In genomic region chr11:58018701-58019100, GRCm38 (mm10) we compare ENCODE assay signal across 14 mouse cellular contexts. TPM values are rescaled to one million over a fixed set of nuclear protein-coding genes. Genes with fewer than 3 reads are reported as not detected.
DNase-seq lines count a peak whose midpoint lies in the region; ATAC-seq and TF ChIP-seq lines count a peak whose summit lies in the region.
"Had no signal": no experiment of that assay in that cellular context is flagged by ENCODE, and none has a peak within 500 bp of the region (broad histone marks: within the 10 kb centered on the region; RNA-seq: fewer than 3 reads in every experiment).

No protein-coding gene starts in this region.

- H3K27ac ChIP-seq in gastrocnemius, adult 2 months: peak overlapping the region; percentile 56; the same call in 1 of the 2 replicates
- no peak overlapping the region for H3K27ac ChIP-seq in CH12.LX (ENCODE audit: insufficient read depth, low read depth)
- H3K27ac ChIP-seq in forebrain, embryonic 12.5 days: no peak overlapping the region
- H3K27ac ChIP-seq: embryonic facial prominence, embryonic 12.5 days; forebrain, embryonic 13.5 days; heart, embryonic 10.5 days; midbrain, embryonic 15.5 days had no signal

- dilution Hi-C loops in CH12.LX (cut with MboI; ENCODE audit: extremely low pct_ligation_motif_present, extremely low pct_unique_long_range_greater_than_20kb, low sequenced_read_pairs): no loop called here

- 95% methylated on average over 4 of the region's 4 CpGs for WGBS in forebrain, embryonic 12.5 days

- in situ Hi-C loops in CH12.LX (cut with MboI; ENCODE audit: low pct_ligation_motif_present, low pct_unique_long_range_greater_than_20kb, low sequenced_read_pairs): no loop called here

- H3K27me3 ChIP-seq in CH12.LX (replicated peaks): no peaks in the 10 kb centered on the region
- H3K27me3 ChIP-seq in forebrain, embryonic 12.5 days: no peaks in the 10 kb centered on the region
- H3K27me3 ChIP-seq: embryonic facial prominence, embryonic 12.5 days; forebrain, embryonic 13.5 days; midbrain, embryonic 15.5 days had no signal

- peaks cover 99% of the 10 kb centered on the region for H3K79me2 ChIP-seq in CH12.LX (replicated peaks; ENCODE audit: control insufficient read depth, extremely low read depth, insufficient read depth, poor library complexity, severe bottlenecking)

- no peak for TF ChIP-seq EP300 in CH12.LX (IDR thresholded peaks at IDR 0.05; ENCODE audit: low read length)

- DNase-seq in gastrocnemius, adult 2 months: no peak
- DNase-seq in gastrocnemius, adult 8-10 months (ENCODE audit: low spot score in 2 of 2): no peak
- no peak for DNase-seq in CH12.LX (ENCODE audit: extremely low read depth)
- no peak for DNase-seq in cerebellum, adult 11 months
- no peak for DNase-seq in left cerebral cortex, postnatal 25 days (ENCODE audit: low spot score in 2 of 2)
- DNase-seq: kidney, adult 18-20 months; lung, postnatal 4 days had no signal

- intact Hi-C loops in gastrocnemius, adult 2 months (cut with DNase I): loop anchor here (5.0 kb wide), 1 partner anchor 66 kb away; no protein-coding TSS in a partner anchor
- intact Hi-C loops in left cerebral cortex, postnatal 25 days (cut with DNase I): no loop called here

- H3K4me3 ChIP-seq in gastrocnemius, adult 2 months: no peak overlapping the region
- H3K4me3 ChIP-seq in CH12.LX (replicated peaks in 1 of 3; ENCODE audit: low read depth in 2 of 3, low read length in 2 of 3, poor library complexity in 1 of 3): no peak overlapping the region
- H3K4me3 ChIP-seq in forebrain, embryonic 12.5 days (replicated peaks): no peak overlapping the region
- H3K4me3 ChIP-seq: embryonic facial prominence, embryonic 12.5 days; forebrain, embryonic 13.5 days; heart, embryonic 10.5 days; midbrain, embryonic 15.5 days had no signal

- TF ChIP-seq POLR2A in CH12.LX (IDR thresholded peaks at IDR 0.05; ENCODE audit: low read depth, low read length): no peak

- no peaks in the 10 kb centered on the region for H3K9me3 ChIP-seq in CH12.LX (replicated peaks; ENCODE audit: low read length)
- no peaks in the 10 kb centered on the region for H3K9me3 ChIP-seq in forebrain, embryonic 12.5 days
- H3K9me3 ChIP-seq: embryonic facial prominence, embryonic 12.5 days; forebrain, embryonic 13.5 days; heart, embryonic 10.5 days; midbrain, embryonic 15.5 days had no signal

- 0 out of 2 replicates have a peak, but pooled peaks have one; percentile 62 for ATAC-seq in erythroid progenitor cell, adult 5-6 weeks (replicated peaks; ENCODE audit: low FRiP score, poor library complexity, severe bottlenecking)
- 0 out of 2 replicates have a peak, but pooled peaks have one; percentile 44 for ATAC-seq in megakaryocyte progenitor cell, adult 5-6 weeks (replicated peaks; ENCODE audit: poor library complexity)
- ATAC-seq in forebrain, embryonic 12.5 days (ENCODE audit: low FRiP score): no peak
- ATAC-seq: forebrain, embryonic 13.5 days; midbrain, embryonic 15.5 days had no signal

- peaks cover 43 to 90% of the 10 kb centered on the region in 2 experiments for H3K4me1 ChIP-seq in CH12.LX (ENCODE audit: control insufficient read depth in 1 of 2, insufficient read depth in 2 of 2)
- peaks cover 30% of the 10 kb centered on the region for H3K4me1 ChIP-seq in forebrain, embryonic 12.5 days

- H3K36me3 ChIP-seq in CH12.LX (replicated peaks in 1 of 2; ENCODE audit: control insufficient read depth in 1 of 2, insufficient read depth in 1 of 2, low read length in 1 of 2): peaks cover 0 to 53% of the 10 kb centered on the region in 2 experiments
- no peaks in the 10 kb centered on the region for H3K36me3 ChIP-seq in forebrain, embryonic 12.5 days (replicated peaks)
- H3K36me3 ChIP-seq: embryonic facial prominence, embryonic 12.5 days; heart, embryonic 10.5 days; midbrain, embryonic 15.5 days had no signal

- H3K4me2 ChIP-seq in CH12.LX (ENCODE audit: insufficient read depth, low read depth, poor library complexity, severe bottlenecking): no peak overlapping the region
- H3K4me2 ChIP-seq in forebrain, embryonic 12.5 days: no peak overlapping the region
- H3K4me2 ChIP-seq: embryonic facial prominence, embryonic 12.5 days; forebrain, embryonic 13.5 days; midbrain, embryonic 15.5 days had no signal

- TF ChIP-seq CTCF in gastrocnemius, adult 2 months (IDR thresholded peaks at IDR 0.05): no peak
- TF ChIP-seq CTCF in CH12.LX (conservative IDR thresholded peaks at IDR 0.05 in 1 of 2, IDR thresholded peaks at IDR 0.05 in 1 of 2; ENCODE audit: low read depth in 2 of 2, low read length in 2 of 2): no peak; a peak in 1 of 4 replicates

- H3K9ac ChIP-seq in CH12.LX (ENCODE audit: insufficient read depth, low read depth): no peak overlapping the region
- H3K9ac ChIP-seq in forebrain, embryonic 12.5 days: no peak overlapping the region
- H3K9ac ChIP-seq: embryonic facial prominence, embryonic 12.5 days; forebrain, embryonic 13.5 days; midbrain, embryonic 15.5 days had no signal

- no peak; the same call in 1 of the 2 replicates for TF ChIP-seq RAD21 in CH12.LX (IDR thresholded peaks at IDR 0.05; ENCODE audit: low read depth, low read length)

TF ChIP-seq in CH12.LX, 34 proteins besides CTCF, POLR2A, EP300 and RAD21:
- no peak for TF ChIP-seq MEF2A (IDR thresholded peaks at IDR 0.05; ENCODE audit: borderline replicate concordance, low read depth, low read length)
- TF ChIP-seq CHD1 (IDR thresholded peaks at IDR 0.05; ENCODE audit: low read depth, low read length): no peak
- peak; percentile 21; the same call in 1 of the 2 replicates for TF ChIP-seq SMC3 (IDR thresholded peaks at IDR 0.05; ENCODE audit: low read depth, low read length)
- no peak for TF ChIP-seq MAX (IDR thresholded peaks at IDR 0.05; ENCODE audit: low read length)

RNA-seq across cellular contexts. Expression of gene Larp1, which starts 9.8 kb away (rescaled TPM):
- total RNA-seq in gastrocnemius, adult 2 months (2021): 10 to 100 TPM; 90.4 to 98.4 TPM
- 100 to 1,000 TPM in 3 of 4 experiments, 10 to 100 TPM in 1; 98.4 to 121 (median 107) TPM for total RNA-seq in gastrocnemius, adult 8-10 months (2022)
- 94.1 and 106 TPM in 2 replicates for total RNA-seq in CH12.LX (2012; rRNA removed)
- total RNA-seq in CH12.LX (2014; rRNA removed): 33.4 and 38.2 TPM in 2 replicates
- 222 and 284 TPM in 2 replicates for polyA plus RNA-seq in CH12.LX (2012; ENCODE audit: insufficient read length, low read depth)
- total RNA-seq in erythroid progenitor cell, adult 5-6 weeks (2015; ENCODE audit: low replicate concordance): 32.4 and 35.6 TPM in 2 replicates
- 25.1 and 33.9 TPM in 2 replicates for total RNA-seq in erythroid progenitor cell, adult 5-6 weeks (2017; ENCODE audit: low replicate concordance)
- 134 and 142 TPM in 2 replicates for total RNA-seq in megakaryocyte progenitor cell, adult 5-6 weeks (2015)
- total RNA-seq in megakaryocyte progenitor cell, adult 5-6 weeks (2017): 52.9 and 67.5 TPM in 2 replicates
- 16.0 and 17.9 TPM in 2 replicates for polyA plus RNA-seq in forebrain, embryonic 12.5 days (2016; fragmentation: Nextera tagmentation; extraction: Ambion mirVana)
- 10 to 100 TPM; 86.4 to 88.9 TPM for total RNA-seq in left cerebral cortex, postnatal 25 days (2021)
